Comparison of ENCODE assay signal across 22 mouse cellular contexts in the genomic region with DNA sequence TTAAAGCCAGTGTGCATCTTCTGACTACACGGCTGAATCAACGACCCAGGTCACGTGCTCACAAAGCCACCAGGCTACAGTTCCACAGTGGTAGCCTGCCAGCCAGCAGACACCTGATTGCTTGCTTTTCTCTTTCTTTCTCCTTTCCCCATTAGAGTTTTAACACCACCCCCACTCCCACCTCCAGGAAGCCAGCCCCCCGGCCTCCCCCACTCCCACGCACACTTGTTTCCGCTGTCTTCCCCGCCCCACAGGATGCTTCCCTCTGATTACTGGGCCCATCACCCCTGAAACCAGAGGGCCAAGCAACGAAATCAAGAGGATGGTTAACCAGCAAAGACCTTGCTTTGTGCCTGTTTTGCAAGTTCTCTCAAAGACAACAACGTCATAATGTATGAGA.
DNase-seq lines count a peak whose midpoint lies in the region; ATAC-seq lines count a peak whose summit lies in the region.
"Had no signal": no experiment of that assay in that cellular context is flagged by ENCODE, and none has a peak within 500 bp of the region (broad histone marks: within the 10 kb centered on the region; RNA-seq: fewer than 3 reads in every experiment).

No protein-coding gene starts in this region.

- H3K4me2 ChIP-seq in forebrain, embryonic 16.5 days (ENCODE audit: low read length) = no peak overlapping the region
- H3K4me2 ChIP-seq in forebrain, embryonic 12.5 days = no peak overlapping the region
- H3K4me2 ChIP-seq: limb, embryonic 15.5 days; lung, embryonic 15.5 days; neural tube, embryonic 13.5 days had no signal

- no peaks in the 10 kb centered on the region for H3K36me3 ChIP-seq in forebrain, embryonic 16.5 days (ENCODE audit: control insufficient read depth, insufficient read depth)
- H3K36me3 ChIP-seq in forebrain, embryonic 12.5 days (replicated peaks) = no peaks in the 10 kb centered on the region
- H3K36me3 ChIP-seq: hindbrain, embryonic 10.5 days; limb, embryonic 15.5 days; lung, embryonic 15.5 days; neural tube, embryonic 13.5 days had no signal

- H3K27me3 ChIP-seq in forebrain, embryonic 16.5 days (replicated peaks; ENCODE audit: control insufficient read depth, insufficient read depth, low read length) = no peaks in the 10 kb centered on the region
- no peaks in the 10 kb centered on the region for H3K27me3 ChIP-seq in forebrain, embryonic 12.5 days
- H3K27me3 ChIP-seq: limb, embryonic 15.5 days; lung, embryonic 15.5 days; neural tube, embryonic 13.5 days had no signal

- DNase-seq in thymus, adult 18-20 months = peak; percentile 26 to 47
- DNase-seq in thymus, postnatal 0 days (ENCODE audit: low spot score) = no peak
- peak; percentile 5 for DNase-seq in testis, postnatal 14 days (ENCODE audit: low spot score)
- peak; percentile 65 for DNase-seq in thymus, postnatal 4 days
- no peak for DNase-seq in urinary bladder, postnatal 36 days (ENCODE audit: low spot score in 2 of 2)
- DNase-seq: adrenal gland, postnatal 25 days; cerebellum, adult 9-10 months; gastrocnemius, postnatal 14 days; retina, postnatal 1 day; right cerebral cortex, postnatal 25 days had no signal

- H3K4me3 ChIP-seq in forebrain, embryonic 16.5 days (replicated peaks; ENCODE audit: low read length) = no peak overlapping the region
- H3K4me3 ChIP-seq in forebrain, embryonic 12.5 days (replicated peaks) = no peak overlapping the region
- H3K4me3 ChIP-seq: hindbrain, embryonic 10.5 days; limb, embryonic 15.5 days; lung, embryonic 15.5 days; myocyte; neural tube, embryonic 13.5 days had no signal

- peak overlapping the region; percentile 5 for H3K27ac ChIP-seq in forebrain, embryonic 16.5 days (ENCODE audit: low read length)
- no peak overlapping the region for H3K27ac ChIP-seq in forebrain, embryonic 12.5 days
- H3K27ac ChIP-seq: hindbrain, embryonic 10.5 days; limb, embryonic 15.5 days; liver, embryonic 14.5 days; lung, embryonic 15.5 days; neural tube, embryonic 13.5 days had no signal

- no peaks in the 10 kb centered on the region for H3K9me3 ChIP-seq in forebrain, embryonic 16.5 days (ENCODE audit: control insufficient read depth, low read length)
- H3K9me3 ChIP-seq in forebrain, embryonic 12.5 days = no peaks in the 10 kb centered on the region
- H3K9me3 ChIP-seq: hindbrain, embryonic 10.5 days; limb, embryonic 15.5 days; lung, embryonic 15.5 days; neural tube, embryonic 13.5 days had no signal

- peaks cover 13% of the 10 kb centered on the region for H3K4me1 ChIP-seq in forebrain, embryonic 16.5 days (replicated peaks; ENCODE audit: control insufficient read depth, insufficient read depth, low read length)
- no peaks in the 10 kb centered on the region for H3K4me1 ChIP-seq in forebrain, embryonic 12.5 days
- H3K4me1 ChIP-seq: limb, embryonic 15.5 days; neural tube, embryonic 13.5 days had no signal

- 79% methylated on average over 9 of the region's 9 CpGs for WGBS in forebrain, embryonic 16.5 days
- 79% methylated on average over 9 of the region's 9 CpGs for WGBS in forebrain, embryonic 12.5 days

- H3K9ac ChIP-seq in forebrain, embryonic 16.5 days (replicated peaks; ENCODE audit: low read depth, low read length) = no peak overlapping the region
- no peak overlapping the region for H3K9ac ChIP-seq in forebrain, embryonic 12.5 days
- H3K9ac ChIP-seq: limb, embryonic 15.5 days; liver, embryonic 14.5 days; lung, embryonic 15.5 days; neural tube, embryonic 13.5 days had no signal

- no peak for ATAC-seq in forebrain, embryonic 16.5 days
- ATAC-seq in forebrain, embryonic 12.5 days (ENCODE audit: low FRiP score) = no peak
- ATAC-seq in erythroblast, adult 5-6 weeks (replicated peaks; ENCODE audit: low FRiP score, poor library complexity, severe bottlenecking) = no peak
- ATAC-seq: hindbrain, embryonic 16.5 days; intestine, postnatal 0 days; midbrain, embryonic 16.5 days had no signal

Comparison
In these comparisons a context has a peak if more than half of its experiments do, and no peak if none do; other contexts are left out.
1. DNase-seq: peak in thymus, adult 18-20 months (2 of 2), testis, postnatal 14 days (single experiment) and thymus, postnatal 4 days (single experiment); none in thymus, postnatal 0 days (single experiment) and urinary bladder, postnatal 36 days (0 of 2).